Mouse (Mus musculus): ENCODE measurements around the gene Ces2h. TPM values are rescaled to one million over a fixed set of nuclear protein-coding genes. Genes with fewer than 3 reads are reported as not detected.

Ces2h gene
- not detected in 2 replicates for polyA plus RNA-seq (2012; rRNA removed; ENCODE audit: low replicate concordance)

DNA sequence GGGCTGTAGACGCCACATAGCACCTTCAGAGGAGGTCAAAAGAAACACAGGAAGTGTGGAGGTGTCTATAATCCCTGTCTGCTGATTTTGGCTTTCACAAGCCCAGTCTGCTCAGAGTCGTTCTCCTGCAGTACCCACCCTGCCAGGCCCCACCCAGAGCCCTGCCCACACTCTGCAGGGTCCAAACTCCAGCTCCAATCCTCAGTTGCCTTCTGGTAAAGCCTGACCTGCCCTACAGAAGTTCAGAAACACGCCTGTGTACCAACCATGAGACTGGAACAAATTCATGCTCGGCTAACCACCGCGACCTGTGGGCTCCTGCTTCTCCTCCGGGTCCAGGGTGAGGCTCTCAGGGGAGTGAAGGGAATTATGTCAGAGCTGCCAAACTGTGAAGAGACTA, at the start of gene Ces2h:
Gene Ces2h, plus strand, starts transcription at position 268 of the 400 bp plus-strand sequence.

DNA sequence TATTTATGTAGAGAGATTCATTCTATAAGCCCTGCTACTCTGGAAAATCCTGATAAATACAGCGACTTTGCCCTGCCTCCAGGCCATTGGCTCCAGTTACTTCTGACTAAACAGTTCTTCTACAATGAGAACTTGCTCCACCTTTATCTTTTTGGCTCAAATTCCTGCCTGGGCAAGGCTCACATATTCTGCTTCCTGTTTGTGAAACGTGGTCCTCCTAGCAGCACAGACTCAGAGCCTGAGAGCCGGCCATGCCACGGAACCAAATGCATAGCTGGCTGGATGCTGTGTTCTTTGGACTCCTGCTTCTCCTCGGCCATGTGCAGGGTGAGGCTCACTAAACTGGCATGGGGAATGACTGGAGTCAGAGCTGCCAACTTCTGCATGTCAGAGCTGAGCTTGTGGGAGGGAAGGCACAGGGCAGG, 39.1 kb upstream of the Ces2h start, which contains the start of gene Ces2g:
Gene Ces2g, plus strand, starts transcription at position 182 of the 425 bp plus-strand sequence.

DNA sequence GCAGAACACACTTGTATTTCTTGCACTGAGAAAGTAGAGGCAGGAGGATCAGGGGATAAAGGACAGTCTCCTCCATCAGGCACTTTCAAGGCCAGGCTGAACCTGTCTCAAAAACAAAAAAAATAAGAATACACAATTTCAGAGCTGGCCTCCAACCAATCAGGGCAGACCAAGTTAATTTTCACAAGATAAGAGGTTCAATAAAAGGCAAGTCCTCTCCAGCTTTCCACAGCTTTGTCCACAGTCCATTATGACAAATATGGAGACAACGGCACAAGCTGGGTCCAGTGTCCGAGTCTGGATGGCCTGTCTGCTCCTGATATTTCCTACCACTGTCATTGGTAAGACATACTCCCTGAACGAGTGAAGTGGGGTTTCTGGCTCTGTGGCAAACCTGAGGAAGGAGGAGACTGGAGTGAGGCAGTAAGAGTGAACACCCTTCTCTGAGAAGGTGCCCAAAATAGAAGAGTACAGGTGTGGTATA, 47.8 kb downstream of the Ces2h start, which contains the start of gene Ces3a:
Gene Ces3a, plus strand, starts transcription at position 231 of the 484 bp plus-strand sequence.

Other genes with a start within 250 kb of the Ces2h start
- 0.14 and 0.19 TPM in 2 replicates for gene Ces2b, start 169.3 kb upstream of the Ces2h start, polyA plus RNA-seq (2012; rRNA removed; ENCODE audit: low replicate concordance)
- 0.36 and 0.56 TPM in 2 replicates for gene Ces2c, start 153.8 kb upstream of the Ces2h start, polyA plus RNA-seq (2012; rRNA removed; ENCODE audit: low replicate concordance)
- gene Ces2e, start 74.6 kb upstream of the Ces2h start, polyA plus RNA-seq (2012; rRNA removed; ENCODE audit: low replicate concordance), result 2.7 and 3.3 TPM in 2 replicates
- gene Ces2f, start 53.5 kb upstream of the Ces2h start, polyA plus RNA-seq (2012; rRNA removed; ENCODE audit: low replicate concordance), result 0.24 TPM in 1 of 2 replicates, not detected in the other
- gene Ces2g, start 39.1 kb upstream of the Ces2h start, polyA plus RNA-seq (2012; rRNA removed; ENCODE audit: low replicate concordance), result 9.3 and 14.9 TPM in 2 replicates
- 0.06 and 3.1 TPM in 2 replicates for gene Ces3a, start 47.7 kb downstream of the Ces2h start, polyA plus RNA-seq (2012; rRNA removed; ENCODE audit: low replicate concordance)
- 1.4 TPM in 1 of 2 replicates, not detected in the other for gene Ces3b, start 82.9 kb downstream of the Ces2h start, polyA plus RNA-seq (2012; rRNA removed; ENCODE audit: low replicate concordance)
- gene Ces4a, start 130.9 kb downstream of the Ces2h start, polyA plus RNA-seq (2012; rRNA removed; ENCODE audit: low replicate concordance), result 0.83 TPM in 1 of 2 replicates, not detected in the other
- gene Cbfb, start 169.8 kb downstream of the Ces2h start, polyA plus RNA-seq (2012; rRNA removed; ENCODE audit: low replicate concordance), result 10.1 and 12.8 TPM in 2 replicates
- 21.3 and 32.9 TPM in 2 replicates for gene D230025D16Rik, start 224.3 kb downstream of the Ces2h start, polyA plus RNA-seq (2012; rRNA removed; ENCODE audit: low replicate concordance)